8 mouse cellular contexts compared by ENCODE assay signal in genomic region chr12:33027093-33027492, GRCm38 (mm10).
DNase-seq lines count a peak whose midpoint lies in the region; ATAC-seq and TF ChIP-seq lines count a peak whose summit lies in the region.

No protein-coding gene starts in this region.

- ATAC-seq in heart, embryonic 14.5 days (ENCODE audit: insufficient number of reproducible peaks, insufficient read depth, low FRiP score, low read depth), result peak; percentile 54; the same call in 1 of the 2 replicates
- peak; percentile 47 for ATAC-seq in kidney, postnatal 0 days (replicated peaks; ENCODE audit: low FRiP score, low read depth)
- ATAC-seq in liver, embryonic 13.5 days (ENCODE audit: low read depth), result peak; percentile 34; the same call in 1 of the 2 replicates
- ATAC-seq in neural tube, embryonic 11.5 days (ENCODE audit: insufficient read depth, low FRiP score, low TSS enrichment), result peak; percentile 57

- no peaks in the 10 kb centered on the region for H3K9me3 ChIP-seq in ES-Bruce4 (replicated peaks; ENCODE audit: control insufficient read depth, insufficient read depth, low read length, poor library complexity, severe bottlenecking)
- no peaks in the 10 kb centered on the region for H3K9me3 ChIP-seq in heart, embryonic 14.5 days (ENCODE audit: control insufficient read depth, low read length)
- H3K9me3 ChIP-seq in kidney, postnatal 0 days (replicated peaks; ENCODE audit: low read length), result no peaks in the 10 kb centered on the region
- H3K9me3 ChIP-seq in liver, embryonic 13.5 days (replicated peaks), result no peaks in the 10 kb centered on the region
- H3K9me3 ChIP-seq in neural tube, embryonic 11.5 days (ENCODE audit: control insufficient read depth, low read length), result no peaks in the 10 kb centered on the region

- H3K4me2 ChIP-seq in heart, embryonic 14.5 days (ENCODE audit: low read length), result peak overlapping the region; percentile 59
- H3K4me2 ChIP-seq in kidney, postnatal 0 days (ENCODE audit: low read length), result no peak overlapping the region
- no peak overlapping the region for H3K4me2 ChIP-seq in liver, embryonic 13.5 days
- no peak overlapping the region for H3K4me2 ChIP-seq in neural tube, embryonic 11.5 days (ENCODE audit: low read depth)

- no peak for TF ChIP-seq POLR2A in ES-Bruce4 (IDR thresholded peaks at IDR 0.05; ENCODE audit: insufficient read depth, low read length)

- H3K27ac ChIP-seq in ES-Bruce4 (ENCODE audit: insufficient read depth, low read length), result no peak overlapping the region
- no peak overlapping the region for H3K27ac ChIP-seq in heart, embryonic 14.5 days (replicated peaks in 1 of 2; ENCODE audit: control insufficient read depth in 1 of 2, insufficient read depth in 1 of 2, low read depth in 2 of 2, low read length in 2 of 2)
- no peak overlapping the region for H3K27ac ChIP-seq in kidney, postnatal 0 days
- H3K27ac ChIP-seq in liver, embryonic 13.5 days, result no peak overlapping the region
- no peak overlapping the region for H3K27ac ChIP-seq in neural tube, embryonic 11.5 days (ENCODE audit: low read depth, low read length)

- H3K4me3 ChIP-seq in ES-Bruce4 (ENCODE audit: low read depth, low read length), result no peak overlapping the region
- H3K4me3 ChIP-seq in heart, embryonic 14.5 days (ENCODE audit: control insufficient read depth in 1 of 2, insufficient read depth in 1 of 2, low read depth in 1 of 2, low read length in 2 of 2), result no peak overlapping the region
- H3K4me3 ChIP-seq in kidney, postnatal 0 days (replicated peaks; ENCODE audit: low read depth, low read length), result no peak overlapping the region
- H3K4me3 ChIP-seq in liver, embryonic 13.5 days (replicated peaks), result no peak overlapping the region
- no peak overlapping the region for H3K4me3 ChIP-seq in neural tube, embryonic 11.5 days (ENCODE audit: low read depth, low read length)

- H3K36me3 ChIP-seq in ES-Bruce4 (ENCODE audit: control insufficient read depth, insufficient read depth, low read length, poor library complexity, severe bottlenecking), result no peaks in the 10 kb centered on the region
- H3K36me3 ChIP-seq in heart, embryonic 14.5 days (ENCODE audit: control insufficient read depth, insufficient read depth, low read length), result no peaks in the 10 kb centered on the region
- no peaks in the 10 kb centered on the region for H3K36me3 ChIP-seq in kidney, postnatal 0 days (ENCODE audit: insufficient read depth, low read length)
- no peaks in the 10 kb centered on the region for H3K36me3 ChIP-seq in liver, embryonic 13.5 days
- no peaks in the 10 kb centered on the region for H3K36me3 ChIP-seq in neural tube, embryonic 11.5 days (ENCODE audit: control insufficient read depth, insufficient read depth, low read length)

- no peaks in the 10 kb centered on the region for H3K27me3 ChIP-seq in ES-Bruce4 (ENCODE audit: control insufficient read depth, insufficient read depth, low read length, poor library complexity, severe bottlenecking)
- 0 out of 2 replicates have a peak, but pooled peaks cover 3% of the 10 kb centered on the region for H3K27me3 ChIP-seq in heart, embryonic 14.5 days (ENCODE audit: control insufficient read depth, insufficient read depth, low read length)
- no peaks in the 10 kb centered on the region for H3K27me3 ChIP-seq in kidney, postnatal 0 days (ENCODE audit: insufficient read depth, low read length)
- peaks cover 3% of the 10 kb centered on the region; the same call in 1 of the 2 replicates for H3K27me3 ChIP-seq in liver, embryonic 13.5 days
- H3K27me3 ChIP-seq in neural tube, embryonic 11.5 days (ENCODE audit: control insufficient read depth, insufficient read depth, low read length), result no peaks in the 10 kb centered on the region

- DNase-seq in c-Kit-negative CD71-positive TER-119-positive erythroid progenitor cells, embryonic 14.5 days (ENCODE audit: low read depth, low spot score), result peak; percentile 63
- peak; percentile 72 for DNase-seq in fibroblast of lung, adult 2 months (ENCODE audit: low read depth)
- DNase-seq in kidney, postnatal 0 days (ENCODE audit: low spot score), result peak; percentile 95
- DNase-seq in liver, embryonic 13.5 days, result peak; percentile 42
- peak; percentile 80 for DNase-seq in neural tube, embryonic 11.5 days (ENCODE audit: low spot score)
- peak; percentile 68 for DNase-seq in telencephalon, adult 2 months (ENCODE audit: low read depth, low spot score)

- H3K9ac ChIP-seq in ES-Bruce4 (ENCODE audit: low read depth, poor library complexity, severe bottlenecking), result no peak overlapping the region
- H3K9ac ChIP-seq in heart, embryonic 14.5 days (ENCODE audit: low read length), result 0 out of 2 replicates have a peak overlapping the region, but pooled peaks have one; percentile 38
- no peak overlapping the region for H3K9ac ChIP-seq in kidney, postnatal 0 days (ENCODE audit: low read depth, low read length)
- H3K9ac ChIP-seq in liver, embryonic 13.5 days, result no peak overlapping the region
- H3K9ac ChIP-seq in neural tube, embryonic 11.5 days (ENCODE audit: low read length), result no peak overlapping the region

- no peak for TF ChIP-seq EP300 in ES-Bruce4 (IDR thresholded peaks at IDR 0.05; ENCODE audit: insufficient read depth, low read depth, low read length)

- H3K4me1 ChIP-seq in ES-Bruce4 (ENCODE audit: control insufficient read depth, insufficient read depth, low read length), result peaks cover 3% of the 10 kb centered on the region
- H3K4me1 ChIP-seq in heart, embryonic 14.5 days (ENCODE audit: control insufficient read depth in 2 of 2, insufficient read depth in 2 of 2, low read length in 2 of 2), result peaks cover 9 to 11% of the 10 kb centered on the region in 2 experiments; a peak in 3 of 4 replicates
- H3K4me1 ChIP-seq in kidney, postnatal 0 days (replicated peaks; ENCODE audit: insufficient read depth, low read length), result no peaks in the 10 kb centered on the region
- H3K4me1 ChIP-seq in liver, embryonic 13.5 days (replicated peaks), result no peaks in the 10 kb centered on the region
- H3K4me1 ChIP-seq in neural tube, embryonic 11.5 days (ENCODE audit: control insufficient read depth, insufficient read depth, low read length), result peaks cover 14% of the 10 kb centered on the region; the same call in 1 of the 2 replicates

- WGBS in heart, embryonic 14.5 days, result 2% methylated on average over 10 of the region's 10 CpGs
- 1% methylated on average over 10 of the region's 10 CpGs for WGBS in kidney, postnatal 0 days
- 3% methylated on average over 10 of the region's 10 CpGs for WGBS in liver, embryonic 13.5 days (ENCODE audit: insufficient replicate concordance)
- WGBS in neural tube, embryonic 11.5 days, result 5% methylated on average over 10 of the region's 10 CpGs

- TF ChIP-seq CTCF in ES-Bruce4 (IDR thresholded peaks at IDR 0.05; ENCODE audit: low read depth, low read length), result peak; percentile 91
- TF ChIP-seq CTCF in kidney, postnatal 0 days (IDR thresholded peaks at IDR 0.05; ENCODE audit: low read depth), result peak; percentile 97

Comparison
In these comparisons a context has a peak if more than half of its experiments do, and no peak if none do; other contexts are left out.
1. DNase-seq: peak in every context shown above with its lines; median percentile 95 in kidney, postnatal 0 days; 80 in neural tube, embryonic 11.5 days; 72 in fibroblast of lung, adult 2 months; 68 in telencephalon, adult 2 months; 63 in c-Kit-negative CD71-positive TER-119-positive erythroid progenitor cells, embryonic 14.5 days; 42 in liver, embryonic 13.5 days.